Mouse (Mus musculus): ENCODE measurements at regions not wholly inside any gene's neighbourhood (a gene's known extent, or its start where the extent isn't known, plus 50 kb on each side); places are given as distances from the start of the nearest gene placed in this dataset.

- no peak for DNase-seq
Observed at GRCm38 (mm10) chr13:99097606-99098545, 86.7 kb upstream of the Zfp366 start.

GRCm38 (mm10) chr13:99096837-99097236 is 87.8 kb upstream of the Zfp366 start:
- no peak for DNase-seq

GRCm38 (mm10) chr13:99095006-99095405 is 89.6 kb upstream of the Zfp366 start:
- DNase-seq: no peak

GRCm38 (mm10) chr13:99094221-99094620 is 90.4 kb upstream of the Zfp366 start:
- no peak for DNase-seq

- DNase-seq: peak; percentile 86 to 90
Observed at GRCm38 (mm10) chr13:99093269-99093668, 91.4 kb upstream of the Zfp366 start.

GRCm38 (mm10) chr13:99092279-99092930 is 92.2 kb upstream of the Zfp366 start:
- peak; percentile 83 to 92 for DNase-seq

GRCm38 (mm10) chr13:99091562-99092278 is 92.9 kb upstream of the Zfp366 start:
- peak; percentile 54 to 77 for DNase-seq

- no peak for DNase-seq
Observed at GRCm38 (mm10) chr13:99090361-99090760, 94.3 kb upstream of the Zfp366 start.

GRCm38 (mm10) chr13:99088285-99088684 is 96.3 kb upstream of the Zfp366 start:
- no peak for DNase-seq

- no peak for DNase-seq
Observed at GRCm38 (mm10) chr13:99079331-99079761, 95.0 kb upstream of the 1700024P04Rik start.

GRCm38 (mm10) chr13:99078643-99079042 is 94.3 kb upstream of the 1700024P04Rik start:
- no peak for DNase-seq

- DNase-seq: no peak
Observed at GRCm38 (mm10) chr13:99077039-99077749, 92.8 kb upstream of the 1700024P04Rik start.

- no peak for DNase-seq
Observed at GRCm38 (mm10) chr13:99075467-99075866, 91.1 kb upstream of the 1700024P04Rik start.

- no peak for DNase-seq
Observed at GRCm38 (mm10) chr13:99071821-99072414, 87.6 kb upstream of the 1700024P04Rik start.

- no peak for DNase-seq
Observed at GRCm38 (mm10) chr13:99071413-99071812, 87.0 kb upstream of the 1700024P04Rik start.

- DNase-seq: no peak
Observed at GRCm38 (mm10) chr13:99069767-99070166, 85.4 kb upstream of the 1700024P04Rik start.

GRCm38 (mm10) chr13:99067504-99067903 is 83.1 kb upstream of the 1700024P04Rik start:
- no peak for DNase-seq

- DNase-seq: no peak
Observed at GRCm38 (mm10) chr13:99063431-99063830, 79.1 kb upstream of the 1700024P04Rik start.

- no peak for DNase-seq
Observed at GRCm38 (mm10) chr13:99062936-99063335, 78.6 kb upstream of the 1700024P04Rik start.

- no peak for DNase-seq
Observed at GRCm38 (mm10) chr13:99058131-99058970, 74.0 kb upstream of the 1700024P04Rik start.

- no peak for DNase-seq
Observed at GRCm38 (mm10) chr13:99057696-99058095, 73.3 kb upstream of the 1700024P04Rik start.
